Mouse (Mus musculus) kidney, postnatal 0 days (tissue): ENCODE results near the gene Rhox2c. TPM values are rescaled to one million over a fixed set of nuclear protein-coding genes. Genes with fewer than 3 reads are reported as not detected.
"Not testable (repeated sequence)": the region's sequence is repeated elsewhere in the genome, so short reads cannot be mapped to it uniquely, and the experiment has no call there.

ENCODE experiments used
- ATAC-seq: fragments of 200-750 bp; cut with Nextera tagmentation; replicated peaks from 2 replicates; pipeline ENCODE4 v1.8.0; 2017; ENCODE audit warnings: low read depth, moderate number of reproducible peaks, moderate TSS enrichment, moderate library complexity; ENCODE audit not compliant: low FRiP score
- DNase-seq: peaks from one replicate; pipeline ENCODE4 v3.0.0-alpha.2; 2016; ENCODE audit warnings: low spot score
- H3K27ac ChIP-seq: fragments of 300-500 bp; sonication (generic); 2 replicates; pipeline ENCODE4 v1.5.1; 2014; ENCODE audit warnings: mild to moderate bottlenecking
- H3K27me3 ChIP-seq: fragments of 300-500 bp; sonication (generic); 2 replicates; pipeline ENCODE4 v1.6.1; 2014; ENCODE audit warnings: low read length, mixed read lengths; ENCODE audit not compliant: insufficient read depth
- H3K36me3 ChIP-seq: fragments of 300-500 bp; sonication (generic); 2 replicates; pipeline ENCODE4 v1.6.1; 2014; ENCODE audit warnings: low read length, mixed read lengths; ENCODE audit not compliant: insufficient read depth
- H3K4me1 ChIP-seq: fragments of 300-500 bp; sonication (generic); replicated peaks from 2 replicates; pipeline ENCODE4 v1.6.1; 2014; ENCODE audit warnings: antibody characterized with exemption, low read length, mixed read lengths; ENCODE audit not compliant: insufficient read depth
- H3K4me2 ChIP-seq: fragments of 300-500 bp; sonication (generic); 2 replicates; pipeline ENCODE4 v1.6.1; 2014; ENCODE audit warnings: mild to moderate bottlenecking, low read length, moderate library complexity, mixed read lengths
- H3K4me3 ChIP-seq: fragments of 300-500 bp; sonication (generic); replicated peaks from 2 replicates; pipeline ENCODE4 v1.5.1; 2014; ENCODE audit warnings: low read depth, low read length
- H3K9ac ChIP-seq: fragments of 300-500 bp; sonication (generic); 2 replicates; pipeline ENCODE4 v1.6.1; 2014; ENCODE audit warnings: low read depth, low read length
- H3K9me3 ChIP-seq: fragments of 300-500 bp; sonication (generic); replicated peaks from 2 replicates; pipeline ENCODE4 v1.6.1; 2016; ENCODE audit warnings: low read length, inconsistent platforms, mixed read lengths
- WGBS: fragments of 180-500 bp; shearing (Covaris S2); extraction: QIAGEN DNeasy Blood & Tissue Kit; methylation state at CpG from one replicate; pipeline ENCODE4 v1.1.7; 2014; 5-methylcytosine and 5-hydroxymethylcytosine counted together
- polyA plus RNA-seq: library from polyadenylated mRNA; unstranded; fragments of >200 nt; fragmentation: Nextera tagmentation; extraction: Ambion mirVana; gene quantifications from 2 replicates; pipeline ENCODE4 v1.2.1, GENCODE M21; 2015

Rhox2c gene
- polyA plus RNA-seq, result not detected in 2 replicates

DNA sequence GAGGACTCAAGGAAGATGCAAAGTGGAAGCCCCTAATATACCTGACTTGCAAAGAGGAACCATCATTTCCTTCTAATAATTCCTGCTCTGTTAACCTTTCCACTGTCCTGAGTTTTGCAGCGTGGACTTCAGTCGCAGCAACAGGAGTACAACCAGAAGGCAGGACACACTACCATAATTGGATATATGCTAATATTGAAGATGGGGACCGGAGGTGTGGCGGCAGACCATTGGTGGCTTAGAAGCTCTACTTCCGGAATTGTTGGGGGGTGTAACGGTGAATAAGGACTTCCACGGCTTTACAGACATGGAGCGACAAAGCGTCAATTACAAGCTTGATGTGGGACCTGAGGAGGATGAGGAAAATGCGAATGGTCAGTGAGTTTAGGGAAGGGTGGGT, at the start of gene Rhox2c:
Rhox2c (plus strand) TSS at position 301 of the 400 bp plus-strand sequence.
- H3K4me3 ChIP-seq, H3K9ac ChIP-seq, H3K27me3 ChIP-seq, H3K4me1 ChIP-seq, H3K36me3 ChIP-seq, H3K27ac ChIP-seq, H3K4me2 ChIP-seq, H3K9me3 ChIP-seq, ATAC-seq, DNase-seq: not testable (repeated sequence)
- 93% methylated on average over 7 of the region's 10 CpGs for WGBS

- ATAC-seq, H3K4me3 ChIP-seq, H3K27me3 ChIP-seq, H3K36me3 ChIP-seq, DNase-seq, H3K27ac ChIP-seq, H3K9ac ChIP-seq, H3K9me3 ChIP-seq, H3K4me1 ChIP-seq, H3K4me2 ChIP-seq: not testable (repeated sequence)
- WGBS, result no CpG with 5 or more reads among the region's 9 CpGs
These were observed 41.7 kb upstream of the Rhox2c start, which contains the start of gene Rhox2b for GRCm38 (mm10) chrX:37411767-37412166. Rhox2b (plus strand) TSS chrX:37412067.

GRCm38 (mm10) chrX:37432194-37432593, 21.3 kb upstream of the Rhox2c start, which contains the start of gene Rhox4b:
Rhox4b (plus strand) TSS chrX:37432494.
- not testable (repeated sequence) for H3K4me2 ChIP-seq, H3K4me1 ChIP-seq, H3K36me3 ChIP-seq, H3K9ac ChIP-seq, ATAC-seq, H3K27me3 ChIP-seq, H3K4me3 ChIP-seq, DNase-seq, H3K27ac ChIP-seq, H3K9me3 ChIP-seq
- WGBS, result 89% methylated on average over 14 of the region's 15 CpGs

GRCm38 (mm10) chrX:37458285-37458684, 4.8 kb downstream of the Rhox2c start, which contains the start of gene Rhox3c:
Rhox3c (plus strand) TSS chrX:37458585.
- not testable (repeated sequence) for ATAC-seq, H3K9ac ChIP-seq, H3K4me1 ChIP-seq, DNase-seq, H3K36me3 ChIP-seq, H3K9me3 ChIP-seq, H3K27ac ChIP-seq, H3K27me3 ChIP-seq, H3K4me3 ChIP-seq, H3K4me2 ChIP-seq
- 93% methylated on average over 3 of the region's 4 CpGs for WGBS

- ATAC-seq, H3K9me3 ChIP-seq, H3K4me2 ChIP-seq, H3K4me3 ChIP-seq, H3K9ac ChIP-seq, DNase-seq, H3K4me1 ChIP-seq, H3K27ac ChIP-seq, H3K27me3 ChIP-seq, H3K36me3 ChIP-seq: not testable (repeated sequence)
- 91% methylated on average over 14 of the region's 14 CpGs for WGBS
These were observed 26.6 kb downstream of the Rhox2c start, which contains the start of gene Rhox4c for GRCm38 (mm10) chrX:37480037-37480436. Rhox4c (plus strand) TSS chrX:37480337.

DNA sequence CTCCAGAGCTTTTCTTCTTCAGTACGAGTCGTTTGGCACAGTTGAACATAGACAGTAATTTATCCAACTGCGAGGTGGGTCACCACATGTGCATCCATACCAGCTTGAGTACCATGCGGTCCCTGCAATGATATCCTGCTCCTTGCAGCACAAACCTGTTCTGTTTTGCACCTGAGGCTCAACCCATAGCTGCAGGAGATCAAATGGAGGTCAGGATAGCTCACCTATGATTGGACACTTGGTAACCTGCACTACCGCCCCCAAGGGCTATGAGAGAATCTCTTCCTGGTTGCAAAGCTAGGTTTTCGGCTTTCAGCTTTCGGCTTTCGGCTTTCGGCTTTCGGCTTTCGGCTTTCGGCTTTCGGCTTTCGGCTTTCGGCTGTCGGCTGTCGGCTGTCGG, 60.6 kb downstream of the Rhox2c start, which contains the start of gene Rhox4d:
Rhox4d (plus strand) TSS at position 301 of the 400 bp plus-strand sequence.
- ATAC-seq, H3K4me1 ChIP-seq, H3K4me2 ChIP-seq, H3K9ac ChIP-seq, H3K4me3 ChIP-seq, H3K27ac ChIP-seq, H3K9me3 ChIP-seq, H3K27me3 ChIP-seq, DNase-seq, H3K36me3 ChIP-seq: not testable (repeated sequence)
- WGBS, result 96% methylated on average over 15 of the region's 18 CpGs

Other genes with a start within 250 kb of the Rhox2c start
- not detected in 2 replicates for gene Gm9, start 242.6 kb upstream of the Rhox2c start, polyA plus RNA-seq
- not detected in 2 replicates for gene Rhox1, start 231.4 kb upstream of the Rhox2c start, polyA plus RNA-seq
- gene Rhox2a, start 208.7 kb upstream of the Rhox2c start, polyA plus RNA-seq, result not detected in 2 replicates
- not detected in 2 replicates for gene Rhox3a, start 203.8 kb upstream of the Rhox2c start, polyA plus RNA-seq
- not detected in 2 replicates for gene Rhox4a, start 188.3 kb upstream of the Rhox2c start, polyA plus RNA-seq
- gene Rhox3a2, start 73.7 kb upstream of the Rhox2c start, polyA plus RNA-seq, result not detected in 2 replicates
- not detected in 2 replicates for gene Rhox4a2, start 62.8 kb upstream of the Rhox2c start, polyA plus RNA-seq
- not detected in 2 replicates for gene Rhox2b, start 41.6 kb upstream of the Rhox2c start, polyA plus RNA-seq
- not detected in 2 replicates for gene Rhox4b, start 21.2 kb upstream of the Rhox2c start, polyA plus RNA-seq
- gene Rhox3c, start 4.9 kb downstream of the Rhox2c start, polyA plus RNA-seq, result not detected in 2 replicates
- gene Rhox4c, start 26.7 kb downstream of the Rhox2c start, polyA plus RNA-seq, result not detected in 2 replicates
- not detected in 2 replicates for gene Rhox2d, start 39.7 kb downstream of the Rhox2c start, polyA plus RNA-seq
- gene Rhox4d, start 60.7 kb downstream of the Rhox2c start, polyA plus RNA-seq, result not detected in 2 replicates
- not detected in 2 replicates for gene Rhox2e, start 76.8 kb downstream of the Rhox2c start, polyA plus RNA-seq
- gene Rhox3e, start 88.3 kb downstream of the Rhox2c start, polyA plus RNA-seq, result not detected in 2 replicates
- gene Rhox4e, start 103.7 kb downstream of the Rhox2c start, polyA plus RNA-seq, result not detected in 2 replicates
- not detected in 2 replicates for gene Rhox2f, start 117.7 kb downstream of the Rhox2c start, polyA plus RNA-seq
- gene Rhox3f, start 127.3 kb downstream of the Rhox2c start, polyA plus RNA-seq, result not detected in 2 replicates
- gene Rhox4f, start 154.0 kb downstream of the Rhox2c start, polyA plus RNA-seq, result not detected in 2 replicates
- not detected in 2 replicates for gene Rhox3g, start 174.9 kb downstream of the Rhox2c start, polyA plus RNA-seq
- gene Rhox2g, start 189.8 kb downstream of the Rhox2c start, polyA plus RNA-seq, result not detected in 2 replicates
- gene Rhox4g, start 197.6 kb downstream of the Rhox2c start, polyA plus RNA-seq, result not detected in 2 replicates
- not detected in 2 replicates for gene Rhox3h, start 215.1 kb downstream of the Rhox2c start, polyA plus RNA-seq
- gene Rhox2h, start 219.6 kb downstream of the Rhox2c start, polyA plus RNA-seq, result not detected in 2 replicates